Mouse (Mus musculus) adrenal gland, adult 8-10 months (tissue): ENCODE results near the gene Olfml2b. TPM values are rescaled to one million over a fixed set of nuclear protein-coding genes. Genes with fewer than 3 reads are reported as not detected.

Source experiments
- DNase-seq: peaks from one replicate; pipeline ENCODE4 v3.0.0; 2022
- total RNA-seq, 4 experiments: library from RNA; stranded (reverse); gene quantifications; 2 replicates each; pipeline ENCODE4 v1.2.4; 2022

Gene Olfml2b
- 1 to 10 TPM; 3.3 to 5.9 (median 4.6) TPM for total RNA-seq

DNA sequence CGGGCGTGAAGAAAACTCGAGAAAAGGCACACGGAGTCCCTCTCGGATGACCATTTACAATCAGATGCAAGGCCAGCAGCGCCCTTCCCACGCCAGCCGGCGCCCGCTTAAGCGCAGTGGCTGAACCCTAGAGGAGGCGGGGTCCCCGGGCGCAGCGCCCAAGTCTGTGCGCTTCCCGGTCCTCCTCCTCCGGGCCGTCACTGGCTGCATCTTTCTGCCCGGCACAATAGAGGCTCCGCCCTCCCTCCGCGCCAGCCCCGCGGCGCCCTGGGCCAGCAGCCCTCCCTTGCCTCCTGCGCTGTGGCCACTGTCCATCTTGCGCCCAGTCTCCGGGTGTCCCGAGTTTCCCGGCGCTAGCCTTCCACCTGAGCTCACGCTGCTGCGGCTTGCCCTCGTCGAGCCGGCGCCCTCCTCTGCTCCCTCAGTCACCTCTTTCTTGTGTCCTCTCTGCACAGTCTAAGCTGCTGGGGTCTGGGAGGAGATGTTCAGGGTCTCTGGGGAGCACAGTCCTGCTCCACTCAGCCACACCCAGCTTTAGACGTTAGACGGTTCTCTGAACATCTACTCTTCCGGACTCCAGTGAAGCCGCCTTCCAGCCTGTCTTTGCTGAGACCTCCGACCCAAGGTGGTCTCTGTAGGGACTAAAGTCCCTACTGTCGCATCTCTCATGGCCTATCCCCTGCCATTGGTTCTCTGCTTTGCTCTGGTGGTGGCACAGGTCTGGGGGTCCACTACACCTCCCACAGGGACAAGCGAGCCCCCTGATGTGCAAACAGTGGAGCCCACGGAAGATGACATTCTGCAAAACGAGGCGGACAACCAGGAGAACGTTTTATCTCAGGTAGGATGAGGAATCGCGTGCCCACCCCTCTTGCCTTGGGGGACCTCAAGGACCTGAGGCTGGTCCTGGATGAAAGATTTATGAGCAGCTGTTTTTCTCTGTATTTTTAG is at the start of gene Olfml2b:
Gene Olfml2b (plus strand): TSS at position 278 of the 951 bp plus-strand sequence.
- DNase-seq, result peak; percentile 82

DNA sequence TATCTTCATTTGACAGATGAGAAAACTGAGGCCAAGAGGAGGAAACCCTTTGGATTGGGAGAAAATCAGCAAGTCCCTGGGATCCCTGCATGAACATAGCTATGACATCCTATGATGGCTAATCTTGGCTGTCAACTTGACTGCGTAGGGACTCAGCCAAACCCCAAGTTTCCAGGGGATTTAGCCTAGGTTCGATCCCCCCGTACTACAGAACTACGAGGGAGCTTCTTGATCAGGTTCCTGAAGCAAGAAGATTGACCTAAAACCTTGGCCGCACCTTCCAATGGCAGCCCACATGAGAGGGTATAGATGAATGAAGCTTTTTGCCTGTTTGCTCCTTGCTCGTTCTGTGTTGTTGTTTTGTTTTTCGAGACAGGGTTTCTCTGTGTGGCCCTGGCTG is 49.8 kb upstream of the Olfml2b start:
- no peak for DNase-seq

GRCm38 (mm10) chr1:170605228-170606001 is 38.9 kb upstream of the Olfml2b start:
- no peak for DNase-seq

- DNase-seq, result no peak
These were observed 37.0 kb upstream of the Olfml2b start for GRCm38 (mm10) chr1:170607231-170607917.

DNA sequence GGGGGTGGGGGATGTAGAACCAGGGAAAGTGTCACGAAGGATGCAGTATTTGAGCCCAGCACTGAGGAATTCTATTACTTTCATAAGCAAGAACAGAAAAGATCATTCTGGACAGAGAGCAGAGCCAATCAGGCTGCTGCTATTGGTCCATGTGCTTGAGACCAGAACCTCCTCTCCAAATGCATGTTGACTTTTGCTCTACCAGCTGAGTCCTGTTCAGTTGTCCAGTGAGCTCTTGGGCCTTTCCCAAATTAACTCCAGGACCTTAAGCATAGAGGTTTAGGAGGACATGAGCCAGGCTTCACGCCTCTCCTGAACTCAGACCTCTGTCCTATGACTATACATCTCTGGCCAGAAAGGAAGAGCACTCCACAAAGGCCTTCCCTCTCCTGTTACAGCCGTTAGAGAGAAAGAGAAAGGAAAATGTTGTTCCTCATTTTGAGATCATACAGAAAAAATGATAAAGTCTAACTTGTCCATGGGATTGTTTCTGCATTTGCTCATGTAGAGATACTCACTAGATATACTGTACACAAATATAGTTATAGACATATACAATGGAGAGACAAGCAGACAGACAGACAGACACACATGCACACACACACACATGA is 35.8 kb upstream of the Olfml2b start:
- DNase-seq, result no peak

GRCm38 (mm10) chr1:170609872-170610271 is 34.5 kb upstream of the Olfml2b start:
- DNase-seq, result no peak

DNA sequence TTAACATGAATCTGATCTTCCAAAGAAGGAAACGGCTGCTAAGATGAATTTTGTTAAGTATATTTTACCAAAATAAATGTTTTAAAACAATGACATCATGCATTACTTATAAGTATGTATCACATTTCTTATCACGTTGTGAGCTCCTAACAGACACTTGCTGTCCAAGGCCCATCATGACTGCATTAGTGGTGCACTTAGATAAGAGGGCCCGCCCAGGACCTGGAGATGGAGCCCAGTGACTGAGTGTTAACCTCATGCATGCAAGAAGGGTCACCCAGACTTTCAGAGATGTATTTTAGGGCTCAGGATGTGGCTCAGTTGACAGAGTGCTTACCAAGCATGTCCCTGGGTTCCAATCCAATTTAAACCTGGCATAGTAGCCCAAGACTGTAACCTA is 34.0 kb upstream of the Olfml2b start:
- DNase-seq, result no peak

- no peak for DNase-seq
These were observed 33.6 kb upstream of the Olfml2b start for GRCm38 (mm10) chr1:170610695-170611094.

DNA sequence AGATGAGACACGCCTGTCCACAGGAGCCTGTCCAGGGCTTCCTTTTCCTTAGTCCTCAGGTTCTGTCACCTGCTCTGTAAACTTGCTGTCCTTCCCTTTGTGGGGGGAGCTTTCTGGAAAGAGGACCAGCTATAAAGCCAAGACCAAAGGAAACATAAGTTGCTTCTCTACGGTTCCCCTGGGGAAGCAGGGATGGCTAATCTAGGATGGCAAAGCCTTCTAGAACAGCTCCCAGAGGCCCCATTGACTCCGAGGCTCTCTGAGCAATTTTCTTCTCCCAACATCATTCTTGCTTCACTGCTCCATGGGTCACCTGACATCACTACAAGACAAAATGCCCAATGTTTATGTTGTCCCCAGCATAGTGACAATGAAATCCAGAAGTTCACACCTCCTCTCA is 32.7 kb upstream of the Olfml2b start:
- no peak for DNase-seq

DNA sequence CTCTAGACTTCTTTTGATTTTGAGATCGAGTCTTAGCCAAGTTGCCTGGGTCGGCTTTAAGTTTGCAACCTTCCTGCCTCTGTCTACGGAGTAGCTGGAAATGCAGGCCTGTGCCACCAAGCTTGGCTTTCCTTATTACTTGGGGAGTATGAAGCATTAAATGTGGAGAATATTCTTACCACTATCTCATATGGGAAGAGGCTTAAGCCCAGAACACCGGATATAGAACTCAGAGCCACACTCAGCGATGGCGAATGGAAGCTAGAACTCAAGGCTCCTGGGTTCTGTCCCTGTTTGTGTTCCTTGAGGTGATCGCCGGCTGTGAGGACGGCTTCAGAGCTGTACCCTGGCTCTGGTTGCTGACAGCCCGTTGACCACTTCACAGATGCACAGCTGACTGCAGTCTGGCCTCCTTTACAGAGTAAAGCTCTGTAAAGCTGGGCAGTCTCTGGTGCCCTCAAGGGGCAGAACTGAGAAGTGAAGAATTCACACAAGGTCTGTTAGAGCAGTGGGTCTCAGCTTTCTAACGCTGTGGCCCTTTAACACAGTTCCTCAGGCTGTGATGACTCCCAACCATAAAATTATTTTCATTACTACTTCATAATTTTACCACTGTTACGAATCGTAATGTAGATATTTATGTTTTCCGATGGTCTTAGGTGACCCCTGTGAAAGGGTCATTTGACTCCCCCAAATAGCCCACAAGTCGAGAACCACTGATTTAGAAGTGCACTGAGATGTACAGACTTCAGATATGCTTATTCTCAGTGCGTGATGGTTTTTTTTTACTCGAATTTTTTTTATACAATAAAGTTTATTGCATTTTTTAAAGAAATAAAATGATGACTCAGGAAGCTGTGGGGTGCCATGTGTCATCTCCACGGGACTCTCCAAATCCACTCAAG is 31.1 kb upstream of the Olfml2b start:
- peak; percentile 48 for DNase-seq

GRCm38 (mm10) chr1:170619686-170620374 is 24.5 kb upstream of the Olfml2b start:
- no peak for DNase-seq

GRCm38 (mm10) chr1:170622934-170623333 is 21.4 kb upstream of the Olfml2b start:
- DNase-seq, result peak; percentile 47

DNA sequence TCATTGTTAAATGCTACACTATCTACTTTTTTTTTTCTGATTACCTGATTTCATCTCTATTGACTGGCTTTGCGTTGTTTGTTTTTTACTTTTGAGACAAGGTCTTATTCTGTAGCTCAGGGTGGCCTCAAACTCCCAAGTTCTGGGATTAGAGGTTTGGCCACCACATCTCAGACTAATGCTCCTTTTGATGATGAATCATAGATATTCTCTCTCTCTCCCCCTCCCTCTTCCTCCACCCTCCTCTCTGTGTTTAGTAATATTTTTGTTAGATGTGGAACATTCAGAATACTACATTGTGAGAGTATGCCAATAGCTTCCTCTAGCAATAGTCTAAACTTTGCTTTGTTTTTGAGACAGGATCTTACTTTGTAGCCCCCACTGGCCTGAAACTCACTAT is 20.9 kb upstream of the Olfml2b start:
- DNase-seq, result no peak

DNA sequence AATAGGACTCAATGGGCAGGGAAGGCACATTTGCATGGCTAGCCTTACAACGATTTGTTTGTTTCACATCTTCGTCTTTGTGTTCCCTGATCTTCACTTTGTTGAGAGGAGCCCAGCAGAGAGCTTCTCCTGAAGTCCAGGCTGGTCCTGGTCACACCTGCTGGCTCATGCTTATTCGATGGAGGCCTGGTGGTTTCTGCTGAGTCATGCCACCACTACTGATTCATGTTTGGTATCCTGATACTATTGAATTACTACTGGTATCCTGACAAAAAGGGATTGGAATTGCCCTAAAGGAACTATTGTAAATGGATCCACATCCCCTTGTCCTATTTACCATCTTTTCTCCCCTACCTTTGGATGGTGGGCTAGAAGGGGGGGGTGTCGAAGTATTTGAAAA is 13.8 kb upstream of the Olfml2b start:
- DNase-seq, result no peak

DNA sequence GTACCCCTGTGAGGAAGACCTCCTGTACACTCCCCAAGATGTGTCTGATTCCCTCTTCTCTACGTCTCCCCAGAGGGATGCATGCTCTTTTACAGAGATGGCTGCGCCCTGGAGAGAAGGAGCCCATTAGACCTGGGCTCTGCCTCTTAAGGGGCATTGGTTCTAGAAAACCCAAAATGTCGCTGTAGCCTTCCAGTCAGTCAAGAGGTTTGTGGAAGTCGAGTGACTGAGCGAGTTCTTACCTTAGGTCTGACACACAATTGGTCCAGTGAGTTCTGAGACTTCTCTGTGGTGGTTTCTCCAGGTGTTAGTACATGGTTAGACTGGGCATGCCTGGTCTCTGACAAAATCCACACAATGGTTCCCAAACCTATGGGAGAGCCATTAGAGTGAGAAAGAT is 12.8 kb upstream of the Olfml2b start:
- no peak for DNase-seq

- peak; percentile 63 for DNase-seq
These were observed 11.9 kb upstream of the Olfml2b start for GRCm38 (mm10) chr1:170632385-170632784.

DNA sequence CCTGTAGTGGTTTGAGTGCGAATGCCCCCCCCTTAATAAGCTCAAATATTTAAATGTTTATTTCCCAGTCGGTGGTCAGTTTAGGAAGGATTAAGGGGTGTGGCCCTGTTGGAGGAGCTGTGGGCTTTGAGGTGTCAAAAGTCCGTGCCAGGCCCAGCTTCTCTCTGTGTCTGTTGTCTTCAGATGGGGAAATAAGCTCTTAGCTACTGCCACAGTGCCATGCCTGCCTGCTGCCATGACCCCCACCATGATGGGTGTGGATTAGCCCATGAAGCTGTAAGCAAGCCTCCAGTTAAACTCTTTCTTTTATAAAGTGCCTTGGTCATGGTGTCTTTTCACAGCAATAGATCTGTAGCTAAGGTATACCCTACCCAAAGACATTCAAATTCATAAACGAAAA is 11.5 kb upstream of the Olfml2b start:
- no peak for DNase-seq

DNA sequence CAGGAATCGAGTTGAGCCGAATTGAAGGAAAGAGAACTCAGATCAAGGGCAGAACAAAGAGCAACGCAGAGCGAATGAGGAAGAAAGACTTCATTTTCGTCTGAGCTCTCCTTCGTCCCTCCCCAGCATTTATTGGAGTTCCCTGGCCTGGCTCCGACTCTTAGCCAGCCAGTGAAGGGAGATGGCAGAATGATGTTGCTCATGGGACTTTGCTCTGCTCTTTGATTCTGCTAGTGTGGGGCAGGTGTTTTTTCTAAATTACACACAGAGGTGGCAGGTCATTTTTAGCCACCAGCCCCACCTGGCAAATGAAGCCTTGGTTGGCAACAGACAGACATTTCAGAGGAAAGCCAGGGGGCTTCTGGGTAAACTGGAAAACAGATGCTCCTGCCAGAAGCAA is 5.4 kb upstream of the Olfml2b start:
- DNase-seq, result no peak

DNA sequence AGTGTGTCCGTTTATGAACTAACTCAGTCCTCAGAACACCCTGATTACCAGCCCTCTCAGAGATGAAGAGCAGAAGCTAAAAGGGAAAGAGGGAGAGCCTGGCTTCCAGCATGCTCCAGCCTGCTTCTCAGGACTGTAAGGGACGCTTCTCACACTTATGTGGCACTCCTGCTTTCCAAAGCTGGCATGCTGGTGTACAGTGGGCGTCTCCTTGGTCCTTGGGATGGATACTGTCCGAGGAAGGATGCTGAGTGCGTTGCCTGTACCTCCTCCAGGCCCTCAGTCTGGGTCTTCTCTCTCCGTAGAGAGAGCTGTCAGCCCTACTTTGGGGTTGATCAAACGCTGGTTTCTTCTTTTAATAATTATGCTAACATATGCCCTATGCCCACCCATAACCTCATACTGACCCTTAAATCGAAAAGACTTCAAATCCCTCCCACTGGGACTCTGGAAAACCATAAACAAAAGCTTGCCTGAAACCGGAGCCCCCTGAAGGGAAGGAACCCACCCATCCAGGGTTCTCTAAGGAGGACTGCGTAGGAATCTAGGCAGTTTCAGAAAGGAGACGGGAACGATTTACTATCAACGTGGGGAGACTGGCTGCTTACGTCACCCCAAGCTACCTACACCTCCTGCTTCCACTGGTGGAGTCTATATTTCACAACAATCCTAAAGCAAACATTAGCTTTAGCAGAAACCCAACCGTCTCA is 1.7 kb downstream of the Olfml2b start:
- no peak for DNase-seq
